Mouse (Mus musculus) kidney, adult 2 months (tissue): ENCODE results near the gene Prrg3.

Experiments used
- CTCF ChIP-seq: fragments of 200-500 bp; conservative IDR thresholded peaks from 2 replicates; pipeline ENCODE4 v1.5.1; 2011; ENCODE audit warnings: low read depth, mild to moderate bottlenecking, control low read depth, low read length, moderate library complexity, mixed read lengths; ENCODE audit not compliant: insufficient read depth, insufficient read length
- POLR2A ChIP-seq: fragments of 200-500 bp; IDR thresholded peaks from one replicate; pipeline ENCODE4 v1.6.1; 2011; ENCODE audit warnings: low read depth, low read length, control low read depth

DNA sequence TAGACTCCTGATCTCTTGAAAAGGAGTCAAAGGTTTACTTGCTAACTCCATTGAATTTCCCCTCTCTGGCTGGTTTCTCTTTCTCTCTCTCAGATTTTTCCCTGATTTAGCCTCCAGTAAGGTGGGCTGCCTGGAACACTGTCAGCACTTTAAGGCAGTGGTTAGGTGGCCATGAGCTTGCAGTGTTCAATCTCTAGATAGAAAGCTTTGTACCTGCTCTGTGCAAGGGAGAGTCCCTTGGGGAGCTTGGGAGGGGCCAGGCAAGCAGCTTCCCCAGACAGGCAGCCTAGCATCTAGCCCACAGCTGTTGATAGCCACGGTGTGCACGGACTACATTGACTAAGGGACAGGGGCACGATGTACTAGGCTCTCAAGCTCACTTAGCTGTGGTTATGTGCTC lies 29.1 kb downstream of the Prrg3 start, which contains the start of gene Cnga2:
- TF ChIP-seq CTCF (no peak), POLR2A (no peak)
